Mouse (Mus musculus) cerebellum, postnatal 14 days (tissue): ENCODE data around the gene Ccdc141.
A peak's percentile ranks its signal among the peaks of the same experiment; 100 is the strongest.

ENCODE experiments used
- DNase-seq, 2 experiments: peaks; one replicate each; pipeline ENCODE4 v3.0.0; 2021; ENCODE audit warnings: mixed read lengths in 2 of 2

The Ccdc141 gene

GRCm38 (mm10) chr2:77173821-77174220 is 3.4 kb upstream of the Ccdc141 start:
- no peak for DNase-seq

- DNase-seq = no peak
Measured at GRCm38 (mm10) chr2:77173366-77173765, 2.9 kb upstream of the Ccdc141 start.

GRCm38 (mm10) chr2:77172241-77172671 is 1.8 kb upstream of the Ccdc141 start:
- DNase-seq = no peak

GRCm38 (mm10) chr2:77171444-77172240 is 1.2 kb upstream of the Ccdc141 start:
- DNase-seq = peak; percentile 31 to 34

GRCm38 (mm10) chr2:77169916-77170632 is 362 bp downstream of the Ccdc141 start:
- DNase-seq = peak; percentile 11 to 19

GRCm38 (mm10) chr2:77169218-77169617 is 1.2 kb downstream of the Ccdc141 start:
- no peak for DNase-seq

GRCm38 (mm10) chr2:77168781-77169180 is 1.7 kb downstream of the Ccdc141 start:
- no peak for DNase-seq

GRCm38 (mm10) chr2:77168081-77168685 is 2.3 kb downstream of the Ccdc141 start:
- no peak for DNase-seq

- DNase-seq = no peak
Measured at GRCm38 (mm10) chr2:77166366-77166765, 4.1 kb downstream of the Ccdc141 start.

- no peak for DNase-seq
Measured at GRCm38 (mm10) chr2:77164662-77165061, 5.8 kb downstream of the Ccdc141 start.

GRCm38 (mm10) chr2:77163381-77163780 is 7.1 kb downstream of the Ccdc141 start:
- DNase-seq = no peak

- no peak for DNase-seq
Measured at GRCm38 (mm10) chr2:77162135-77162534, 8.3 kb downstream of the Ccdc141 start.

- DNase-seq = no peak
Measured at GRCm38 (mm10) chr2:77157546-77157945, 12.9 kb downstream of the Ccdc141 start.

- DNase-seq = no peak
Measured at GRCm38 (mm10) chr2:77154080-77154479, 16.4 kb downstream of the Ccdc141 start.

GRCm38 (mm10) chr2:77151255-77151654 is 19.2 kb downstream of the Ccdc141 start:
- DNase-seq = no peak

GRCm38 (mm10) chr2:77149576-77149975 is 20.9 kb downstream of the Ccdc141 start:
- DNase-seq = no peak

GRCm38 (mm10) chr2:77148215-77148614 is 22.2 kb downstream of the Ccdc141 start:
- DNase-seq = peak; percentile 43 to 73

GRCm38 (mm10) chr2:77146968-77147367 is 23.5 kb downstream of the Ccdc141 start:
- no peak for DNase-seq

- DNase-seq = no peak
Measured at GRCm38 (mm10) chr2:77146291-77146690, 24.1 kb downstream of the Ccdc141 start.

- no peak for DNase-seq
Measured at GRCm38 (mm10) chr2:77143536-77143935, 26.9 kb downstream of the Ccdc141 start.

- DNase-seq = no peak
Measured at GRCm38 (mm10) chr2:77138879-77139278, 31.6 kb downstream of the Ccdc141 start.

- DNase-seq = no peak
Measured at GRCm38 (mm10) chr2:77134906-77135305, 35.5 kb downstream of the Ccdc141 start.

- no peak for DNase-seq
Measured at GRCm38 (mm10) chr2:77133407-77133806, 37.0 kb downstream of the Ccdc141 start.

- DNase-seq = no peak
Measured at GRCm38 (mm10) chr2:77126939-77127338, 43.5 kb downstream of the Ccdc141 start.
